Mouse (Mus musculus) skeletal muscle tissue, adult 2 months (tissue): Measurements from ENCODE around the gene Dgkz.
A peak's percentile ranks its signal among the peaks of the same experiment; 100 is the strongest.

Experiments
- DNase-seq: peaks from one replicate; pipeline ENCODE4 v3.0.0-alpha.2; 2012; ENCODE audit warnings: low read depth, low spot score

Dgkz gene

GRCm38 (mm10) chr2:91996006-91996405, 20.3 kb upstream of the Dgkz start:
- no peak for DNase-seq

- no peak for DNase-seq
These were observed 17.7 kb upstream of the Dgkz start for GRCm38 (mm10) chr2:91993409-91993808.

- DNase-seq: no peak
These were observed 14.1 kb upstream of the Dgkz start for GRCm38 (mm10) chr2:91989750-91990149.

GRCm38 (mm10) chr2:91987542-91987941, 11.9 kb upstream of the Dgkz start:
- peak; percentile 68 for DNase-seq

- DNase-seq: no peak
These were observed 10.4 kb upstream of the Dgkz start for GRCm38 (mm10) chr2:91986071-91986470.

GRCm38 (mm10) chr2:91984906-91985525, 9.4 kb upstream of the Dgkz start:
- DNase-seq: no peak

GRCm38 (mm10) chr2:91984439-91984838, 8.8 kb upstream of the Dgkz start:
- DNase-seq: no peak

- no peak for DNase-seq
These were observed 5.2 kb upstream of the Dgkz start for GRCm38 (mm10) chr2:91980830-91981229.

- no peak for DNase-seq
These were observed 4.6 kb upstream of the Dgkz start for GRCm38 (mm10) chr2:91980245-91980644.

GRCm38 (mm10) chr2:91978547-91978946, 2.9 kb upstream of the Dgkz start:
- no peak for DNase-seq

- DNase-seq: no peak
These were observed 2.3 kb upstream of the Dgkz start for GRCm38 (mm10) chr2:91977960-91978359.

- no peak for DNase-seq
These were observed 2.1 kb downstream of the Dgkz start for GRCm38 (mm10) chr2:91973416-91974135.

GRCm38 (mm10) chr2:91972121-91972566, 3.5 kb downstream of the Dgkz start:
- no peak for DNase-seq

GRCm38 (mm10) chr2:91971231-91972097, 4.2 kb downstream of the Dgkz start:
- no peak for DNase-seq

GRCm38 (mm10) chr2:91967962-91968361, 7.7 kb downstream of the Dgkz start:
- no peak for DNase-seq

GRCm38 (mm10) chr2:91966367-91966766, 9.3 kb downstream of the Dgkz start:
- DNase-seq: no peak

GRCm38 (mm10) chr2:91965417-91965816, 10.2 kb downstream of the Dgkz start:
- no peak for DNase-seq

- no peak for DNase-seq
These were observed 11.0 kb downstream of the Dgkz start for GRCm38 (mm10) chr2:91964610-91965204.

GRCm38 (mm10) chr2:91963443-91963932, 12.2 kb downstream of the Dgkz start:
- DNase-seq: peak; percentile 91

GRCm38 (mm10) chr2:91962864-91963401, 12.7 kb downstream of the Dgkz start:
- DNase-seq: no peak
